Mouse (Mus musculus) lung, postnatal 0 days (tissue): ENCODE data around the gene Srsf2.

ENCODE experiments used
- CTCF ChIP-seq: IDR thresholded peaks from 2 replicates; pipeline ENCODE4 v1.5.1; 2016; ENCODE audit warnings: antibody characterized with exemption, mild to moderate bottlenecking
- EP300 ChIP-seq: IDR thresholded peaks from 2 replicates; pipeline ENCODE4 v1.6.1; 2016; ENCODE audit warnings: antibody characterized with exemption, mild to moderate bottlenecking, control low read depth

- TF ChIP-seq EP300 (no peak), CTCF (no peak)
These were observed 13.3 kb downstream of the Srsf2 start for GRCm38 (mm10) chr11:116839601-116840000.
